Mouse (Mus musculus) G1E (cell line): Measurements from ENCODE around the gene Prdm10.

Source experiments
- CTCF ChIP-seq: IDR thresholded peaks from 2 replicates; pipeline ENCODE4 v1.5.1; 2012; ENCODE audit warnings: low read depth, low read length, inconsistent platforms, mixed read lengths
- GATA1 ChIP-seq: IDR thresholded peaks from 2 replicates; pipeline ENCODE4 v1.6.1; 2012; ENCODE audit warnings: borderline replicate concordance, low read length, inconsistent platforms, mixed read lengths
- GATA2 ChIP-seq: IDR thresholded peaks from 2 replicates; pipeline ENCODE4 v1.6.1; 2012; ENCODE audit warnings: low read depth, low read length, inconsistent platforms, borderline replicate concordance
- POLR2AphosphoS5 ChIP-seq: IDR thresholded peaks from 2 replicates; pipeline ENCODE4 v1.6.1; 2012; ENCODE audit warnings: low read depth, low read length, inconsistent platforms; ENCODE audit not compliant: insufficient replicate concordance

- TF ChIP-seq CTCF (no peak), GATA1 (no peak), GATA2 (no peak), POLR2AphosphoS5 (no peak)
These were observed 32.7 kb upstream of the Prdm10 start for GRCm38 (mm10) chr9:31247447-31248220.
